Mouse (Mus musculus) limb, embryonic 12.5 days (tissue): Measurements from ENCODE around the gene Atg7. TPM values are rescaled to one million over a fixed set of nuclear protein-coding genes. Genes with fewer than 3 reads are reported as not detected.

Experiments
- ATAC-seq: fragments of 200-750 bp; cut with Nextera tagmentation; 2 replicates; pipeline ENCODE4 v1.8.0; 2017; ENCODE audit warnings: low read depth, moderate TSS enrichment; ENCODE audit not compliant: insufficient number of reproducible peaks, insufficient read depth, low FRiP score, low TSS enrichment
- H3K27ac ChIP-seq: fragments of 300-500 bp; sonication (generic); 2 replicates; pipeline ENCODE4 v1.5.1; 2016; ENCODE audit warnings: mild to moderate bottlenecking, moderate library complexity
- H3K27me3 ChIP-seq: fragments of 300-500 bp; sonication (generic); 2 replicates; pipeline ENCODE4 v1.6.1; 2016; ENCODE audit warnings: mild to moderate bottlenecking, moderate library complexity
- H3K36me3 ChIP-seq: fragments of 300-500 bp; sonication (generic); 2 replicates; pipeline ENCODE4 v1.6.1; 2016; ENCODE audit warnings: mild to moderate bottlenecking, moderate library complexity
- H3K4me1 ChIP-seq: fragments of 300-500 bp; sonication (generic); replicated peaks from 2 replicates; pipeline ENCODE4 v1.6.1; 2016
- H3K4me2 ChIP-seq: fragments of 300-500 bp; sonication (generic); 2 replicates; pipeline ENCODE4 v1.6.1; 2016; ENCODE audit warnings: mild to moderate bottlenecking, moderate library complexity
- H3K4me3 ChIP-seq: fragments of 300-500 bp; sonication (generic); replicated peaks from 2 replicates; pipeline ENCODE4 v1.5.1; 2016; ENCODE audit warnings: mild to moderate bottlenecking
- H3K9ac ChIP-seq: fragments of 300-500 bp; sonication (generic); replicated peaks from 2 replicates; pipeline ENCODE4 v1.6.1; 2016; ENCODE audit warnings: mild to moderate bottlenecking, moderate library complexity
- H3K9me3 ChIP-seq: fragments of 300-500 bp; sonication (generic); 2 replicates; pipeline ENCODE4 v1.6.1; 2016; ENCODE audit warnings: mild to moderate bottlenecking, moderate library complexity
- WGBS: fragments of 180-500 bp; shearing (Covaris S2); methylation state at CpG from one replicate; pipeline ENCODE4 v1.1.7; 2016; 5-methylcytosine and 5-hydroxymethylcytosine counted together
- polyA plus RNA-seq: library from polyadenylated mRNA; unstranded; fragments of >200 nt; fragmentation: Nextera tagmentation; extraction: Ambion mirVana; gene quantifications from 2 replicates; pipeline ENCODE4 v1.2.1, GENCODE M21; 2016

Gene Atg7
- polyA plus RNA-seq, 1 experiment from 2014 or later, result 17.1 TPM

- ATAC-seq, result no peak
- Histone ChIP-seq H3K4me3 (no peak overlapping the region), H3K9ac (no peak overlapping the region), H3K4me2 (no peak overlapping the region), H3K4me1 (no peaks in the 10 kb centered on the region), H3K36me3 (no peaks in the 10 kb centered on the region), H3K27me3 (no peaks in the 10 kb centered on the region), H3K9me3 (no peaks in the 10 kb centered on the region), H3K27ac (no peak overlapping the region)
- 53% methylated on average over 4 of the region's 4 CpGs for WGBS
Measured at GRCm38 (mm10) chr6:114659278-114659991, 16.5 kb downstream of the Atg7 start.

- H3K9me3 ChIP-seq, result no peaks in the 10 kb centered on the region
- ATAC-seq, result no peak
- WGBS, result 36% methylated on average over 5 of the region's 5 CpGs
- no peak overlapping the region for H3K9ac ChIP-seq
- H3K4me1 ChIP-seq, result no peaks in the 10 kb centered on the region
- H3K27ac ChIP-seq, result no peak overlapping the region
- no peaks in the 10 kb centered on the region for H3K27me3 ChIP-seq
- H3K36me3 ChIP-seq, result no peaks in the 10 kb centered on the region
- H3K4me3 ChIP-seq, result no peak overlapping the region
- H3K4me2 ChIP-seq, result no peak overlapping the region
Measured at GRCm38 (mm10) chr6:114659992-114660800, 17.3 kb downstream of the Atg7 start.

- ATAC-seq, result no peak
- Histone ChIP-seq H3K36me3 (no peaks in the 10 kb centered on the region), H3K27ac (no peak overlapping the region), H3K27me3 (no peaks in the 10 kb centered on the region), H3K4me1 (no peaks in the 10 kb centered on the region), H3K4me3 (no peak overlapping the region), H3K9ac (no peak overlapping the region), H3K4me2 (no peak overlapping the region), H3K9me3 (no peaks in the 10 kb centered on the region)
- WGBS, result 88% methylated on average over 2 of the region's 2 CpGs
Measured at GRCm38 (mm10) chr6:114663707-114664106, 20.8 kb downstream of the Atg7 start.

- Histone ChIP-seq H3K4me2 (no peak overlapping the region), H3K27ac (no peak overlapping the region), H3K4me3 (no peak overlapping the region), H3K36me3 (no peaks in the 10 kb centered on the region), H3K27me3 (no peaks in the 10 kb centered on the region), H3K4me1 (no peaks in the 10 kb centered on the region), H3K9ac (no peak overlapping the region), H3K9me3 (no peaks in the 10 kb centered on the region)
- ATAC-seq, result no peak
- 74% methylated on average over 2 of the region's 2 CpGs for WGBS
Measured at GRCm38 (mm10) chr6:114664716-114665115, 21.8 kb downstream of the Atg7 start.

- H3K4me2 ChIP-seq, result no peak overlapping the region
- 91% methylated on average over 6 of the region's 6 CpGs for WGBS
- no peak overlapping the region for H3K4me3 ChIP-seq
- H3K27me3 ChIP-seq, result no peaks in the 10 kb centered on the region
- no peaks in the 10 kb centered on the region for H3K4me1 ChIP-seq
- H3K36me3 ChIP-seq, result no peaks in the 10 kb centered on the region
- ATAC-seq, result no peak
- no peak overlapping the region for H3K27ac ChIP-seq
- no peaks in the 10 kb centered on the region for H3K9me3 ChIP-seq
- H3K9ac ChIP-seq, result no peak overlapping the region
Measured at GRCm38 (mm10) chr6:114667518-114667917, 24.6 kb downstream of the Atg7 start.

GRCm38 (mm10) chr6:114674771-114675170 is 31.9 kb downstream of the Atg7 start:
- no peaks in the 10 kb centered on the region for H3K27me3 ChIP-seq

GRCm38 (mm10) chr6:114676091-114676490 is 33.2 kb downstream of the Atg7 start:
- ATAC-seq, result no peak
- Histone ChIP-seq H3K27ac (no peak overlapping the region), H3K36me3 (peaks cover 33% of the 10 kb centered on the region), H3K4me3 (no peak overlapping the region), H3K27me3 (no peaks in the 10 kb centered on the region), H3K9ac (no peak overlapping the region), H3K4me1 (no peaks in the 10 kb centered on the region), H3K4me2 (no peak overlapping the region), H3K9me3 (peaks cover 4% of the 10 kb centered on the region; the same call in 1 of the 2 replicates)
- 44% methylated on average over 5 of the region's 5 CpGs for WGBS

More at GRCm38 (mm10) chr6:114674771-114675170, 31.9 kb downstream of the Atg7 start:
- Histone ChIP-seq H3K4me2 (no peak overlapping the region), H3K27ac (no peak overlapping the region), H3K9ac (no peak overlapping the region), H3K9me3 (peaks cover 4% of the 10 kb centered on the region; the same call in 1 of the 2 replicates), H3K4me1 (no peaks in the 10 kb centered on the region), H3K4me3 (no peak overlapping the region), H3K36me3 (peaks cover 27% of the 10 kb centered on the region)
- no peak for ATAC-seq

- H3K9ac ChIP-seq, result no peak overlapping the region
- no peak for ATAC-seq
- 62% methylated on average over 9 of the region's 9 CpGs for WGBS
Measured at GRCm38 (mm10) chr6:114682092-114682711, 39.3 kb downstream of the Atg7 start.

GRCm38 (mm10) chr6:114683741-114684140 is 40.8 kb downstream of the Atg7 start:
- no peak for ATAC-seq
- H3K4me3 ChIP-seq, result no peak overlapping the region
- no peak overlapping the region for H3K9ac ChIP-seq

More at GRCm38 (mm10) chr6:114682092-114682711, 39.3 kb downstream of the Atg7 start:
- H3K4me1 ChIP-seq, result no peaks in the 10 kb centered on the region
- no peak overlapping the region for H3K27ac ChIP-seq
- no peaks in the 10 kb centered on the region for H3K27me3 ChIP-seq
- H3K36me3 ChIP-seq, result peaks cover 19% of the 10 kb centered on the region
- no peak overlapping the region for H3K4me2 ChIP-seq
- no peak overlapping the region for H3K4me3 ChIP-seq
- no peaks in the 10 kb centered on the region for H3K9me3 ChIP-seq

GRCm38 (mm10) chr6:114684407-114684806 is 41.5 kb downstream of the Atg7 start:
- Histone ChIP-seq H3K36me3 (peaks cover 9% of the 10 kb centered on the region; the same call in 1 of the 2 replicates), H3K9ac (no peak overlapping the region), H3K9me3 (no peaks in the 10 kb centered on the region), H3K4me2 (no peak overlapping the region), H3K4me1 (no peaks in the 10 kb centered on the region), H3K4me3 (no peak overlapping the region), H3K27ac (no peak overlapping the region), H3K27me3 (no peaks in the 10 kb centered on the region)
- ATAC-seq, result no peak
- WGBS, result 30% methylated on average over 3 of the region's 3 CpGs

More at GRCm38 (mm10) chr6:114683741-114684140, 40.8 kb downstream of the Atg7 start:
- Histone ChIP-seq H3K4me2 (no peak overlapping the region), H3K27ac (no peak overlapping the region), H3K9me3 (no peaks in the 10 kb centered on the region), H3K4me1 (no peaks in the 10 kb centered on the region), H3K36me3 (peaks cover 12% of the 10 kb centered on the region; the same call in 1 of the 2 replicates), H3K27me3 (no peaks in the 10 kb centered on the region)
- 81% methylated on average over 1 of the region's 1 CpGs for WGBS

GRCm38 (mm10) chr6:114685412-114685811 is 42.5 kb downstream of the Atg7 start:
- Histone ChIP-seq H3K36me3 (peaks cover 4% of the 10 kb centered on the region; the same call in 1 of the 2 replicates), H3K27me3 (no peaks in the 10 kb centered on the region), H3K27ac (no peak overlapping the region), H3K4me3 (no peak overlapping the region), H3K9me3 (no peaks in the 10 kb centered on the region), H3K4me1 (no peaks in the 10 kb centered on the region; the same call in 1 of the 2 replicates), H3K4me2 (no peak overlapping the region), H3K9ac (no peak overlapping the region)
- no peak for ATAC-seq
- 68% methylated on average over 1 of the region's 1 CpGs for WGBS
